Mouse (Mus musculus): ENCODE results near the gene F11r. TPM values are rescaled to one million over a fixed set of nuclear protein-coding genes. Genes with fewer than 3 reads are reported as not detected.

The F11r gene
- total and polyA plus RNA-seq, 2 experiments from 2014 or later, result 45.6 to 75.8 TPM

GRCm38 (mm10) chr1:171422504-171423095 is 14.7 kb upstream of the F11r start:
- no peaks in the 10 kb centered on the region for H3K9me3 ChIP-seq (replicated peaks; ENCODE audit: control insufficient read depth, low read length)
- H3K9ac ChIP-seq (replicated peaks; ENCODE audit: low read depth, low read length), result no peak overlapping the region
- 73% methylated on average over 8 of the region's 8 CpGs for WGBS
- H3K27me3 ChIP-seq (ENCODE audit: control insufficient read depth, insufficient read depth, low read length), result no peaks in the 10 kb centered on the region
- DNase-seq (ENCODE audit: low spot score) (no peak), ATAC-seq (ENCODE audit: insufficient read depth, low read depth) (no peak)
- no peak overlapping the region for H3K4me3 ChIP-seq (ENCODE audit: low read depth, low read length)
- H3K4me2 ChIP-seq (ENCODE audit: low read depth, low read length), result no peak overlapping the region
- no peak overlapping the region for H3K27ac ChIP-seq (ENCODE audit: low read depth)
- peaks cover 8% of the 10 kb centered on the region; the same call in 1 of the 2 replicates for H3K4me1 ChIP-seq (ENCODE audit: control insufficient read depth, insufficient read depth)
- TF ChIP-seq CTCF (IDR thresholded peaks at IDR 0.05; ENCODE audit: low read depth) (no peak), EP300 (IDR thresholded peaks at IDR 0.05; ENCODE audit: low read depth) (no peak)
- peaks cover 27% of the 10 kb centered on the region for H3K36me3 ChIP-seq (replicated peaks; ENCODE audit: control insufficient read depth, insufficient read depth, low read length)

DNA sequence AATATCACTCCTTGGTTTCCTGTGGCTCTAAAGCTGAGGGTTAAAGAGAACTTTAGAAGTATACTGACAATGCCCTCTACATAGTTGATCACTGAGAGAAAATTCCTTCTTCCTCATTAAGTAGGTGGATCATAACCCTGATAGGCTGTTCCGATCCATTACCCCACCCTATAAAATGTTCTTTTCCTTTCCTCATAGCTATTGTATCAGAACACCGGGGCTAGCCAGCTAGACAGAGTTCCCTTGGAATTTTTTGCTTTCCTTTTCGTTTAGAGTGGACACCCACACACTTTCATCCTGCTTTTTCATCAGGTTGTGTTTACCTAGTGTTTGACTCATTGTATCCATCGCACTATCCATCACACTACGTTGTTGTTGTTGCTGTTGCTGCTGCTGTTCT is 12.7 kb upstream of the F11r start:
- Histone ChIP-seq H3K4me2 (ENCODE audit: low read depth, low read length) (no peak overlapping the region), H3K9ac (replicated peaks; ENCODE audit: low read depth, low read length) (no peak overlapping the region), H3K27ac (ENCODE audit: low read depth) (peak overlapping the region; percentile 40; the same call in 1 of the 2 replicates), H3K4me3 (ENCODE audit: low read depth, low read length) (no peak overlapping the region), H3K4me1 (ENCODE audit: control insufficient read depth, insufficient read depth) (peaks cover 8% of the 10 kb centered on the region; the same call in 1 of the 2 replicates), H3K9me3 (replicated peaks; ENCODE audit: control insufficient read depth, low read length) (no peaks in the 10 kb centered on the region), H3K36me3 (replicated peaks; ENCODE audit: control insufficient read depth, insufficient read depth, low read length) (0 out of 2 replicates have a peak, but pooled peaks cover 7% of the 10 kb centered on the region), H3K27me3 (ENCODE audit: control insufficient read depth, insufficient read depth, low read length) (no peaks in the 10 kb centered on the region)
- TF ChIP-seq EP300 (IDR thresholded peaks at IDR 0.05; ENCODE audit: low read depth) (no peak), CTCF (IDR thresholded peaks at IDR 0.05; ENCODE audit: low read depth) (no peak)
- ATAC-seq (ENCODE audit: insufficient read depth, low read depth) (no peak), DNase-seq (ENCODE audit: low spot score) (no peak)
- WGBS, result 30% methylated on average over 5 of the region's 5 CpGs

DNA sequence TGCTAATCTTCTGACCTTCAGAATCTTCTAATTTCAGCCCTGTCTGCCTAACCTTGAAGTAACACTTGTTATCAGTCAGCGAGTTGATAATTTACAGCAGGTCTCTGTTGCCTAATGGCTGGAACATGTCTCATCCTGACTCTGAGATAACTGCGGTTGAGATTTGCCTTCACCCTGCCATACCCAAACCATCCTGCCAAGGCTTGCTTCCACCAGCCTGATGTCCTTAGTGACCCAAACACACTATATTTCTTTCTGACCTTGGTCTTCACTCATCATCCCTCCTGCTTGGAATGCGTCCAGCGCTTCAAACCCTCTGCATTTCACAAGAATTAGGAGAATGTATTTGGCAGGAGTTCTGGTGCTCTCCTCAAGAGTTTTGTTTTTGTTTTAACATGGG is 12.2 kb upstream of the F11r start:
- H3K9me3 ChIP-seq (replicated peaks; ENCODE audit: control insufficient read depth, low read length), result no peaks in the 10 kb centered on the region
- H3K4me2 ChIP-seq (ENCODE audit: low read depth, low read length), result no peak overlapping the region
- DNase-seq (ENCODE audit: low spot score), result peak; percentile 21
- no peak overlapping the region for H3K9ac ChIP-seq (replicated peaks; ENCODE audit: low read depth, low read length)
- 0 out of 2 replicates have a peak, but pooled peaks have one; percentile 0 for TF ChIP-seq CTCF (IDR thresholded peaks at IDR 0.05; ENCODE audit: low read depth)
- TF ChIP-seq EP300 (IDR thresholded peaks at IDR 0.05; ENCODE audit: low read depth), result no peak
- 0 out of 2 replicates have a peak, but pooled peaks cover 3% of the 10 kb centered on the region for H3K36me3 ChIP-seq (replicated peaks; ENCODE audit: control insufficient read depth, insufficient read depth, low read length)
- H3K4me3 ChIP-seq (ENCODE audit: low read depth, low read length), result no peak overlapping the region
- 23% methylated on average over 4 of the region's 4 CpGs for WGBS
- peak overlapping the region; percentile 40; the same call in 1 of the 2 replicates for H3K27ac ChIP-seq (ENCODE audit: low read depth)
- H3K4me1 ChIP-seq (ENCODE audit: control insufficient read depth, insufficient read depth), result peaks cover 8% of the 10 kb centered on the region; the same call in 1 of the 2 replicates
- peak; percentile 44 for ATAC-seq (ENCODE audit: insufficient read depth, low read depth)
- no peaks in the 10 kb centered on the region for H3K27me3 ChIP-seq (ENCODE audit: control insufficient read depth, insufficient read depth, low read length)

DNA sequence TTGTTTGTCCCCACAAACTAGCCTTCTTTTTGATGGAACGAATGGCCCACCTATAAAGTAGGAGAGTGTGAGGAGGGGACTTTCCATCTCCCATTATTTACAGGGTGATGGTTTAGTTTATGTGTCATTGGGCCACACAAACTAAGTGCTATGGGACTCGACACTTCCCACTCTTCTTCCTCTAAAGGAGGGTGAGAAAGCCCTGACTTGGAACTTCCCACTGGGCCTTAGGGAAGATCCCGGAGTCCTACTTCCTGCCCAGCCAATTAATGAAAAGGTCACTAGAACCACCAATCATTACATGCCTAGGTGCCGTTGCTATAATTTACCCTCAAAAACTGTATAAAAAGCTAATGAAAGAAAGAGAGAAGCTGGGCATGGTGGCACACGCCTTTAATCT is 5.2 kb upstream of the F11r start:
- no peak overlapping the region for H3K27ac ChIP-seq (ENCODE audit: low read depth)
- 76% methylated on average over 5 of the region's 5 CpGs for WGBS
- no peaks in the 10 kb centered on the region for H3K4me1 ChIP-seq (ENCODE audit: control insufficient read depth, insufficient read depth)
- H3K4me2 ChIP-seq (ENCODE audit: low read depth, low read length), result no peak overlapping the region
- ATAC-seq (ENCODE audit: insufficient read depth, low read depth) (no peak), DNase-seq (ENCODE audit: low spot score) (no peak)
- no peaks in the 10 kb centered on the region for H3K9me3 ChIP-seq (replicated peaks; ENCODE audit: control insufficient read depth, low read length)
- H3K36me3 ChIP-seq (replicated peaks; ENCODE audit: control insufficient read depth, insufficient read depth, low read length), result no peaks in the 10 kb centered on the region
- TF ChIP-seq EP300 (IDR thresholded peaks at IDR 0.05; ENCODE audit: low read depth), result no peak
- no peak for TF ChIP-seq CTCF (IDR thresholded peaks at IDR 0.05; ENCODE audit: low read depth)
- no peak overlapping the region for H3K4me3 ChIP-seq (ENCODE audit: low read depth, low read length)
- no peak overlapping the region for H3K9ac ChIP-seq (replicated peaks; ENCODE audit: low read depth, low read length)
- H3K27me3 ChIP-seq (ENCODE audit: control insufficient read depth, insufficient read depth, low read length), result no peaks in the 10 kb centered on the region

- Histone ChIP-seq H3K27me3 (ENCODE audit: control insufficient read depth, insufficient read depth, low read length) (no peaks in the 10 kb centered on the region), H3K27ac (ENCODE audit: low read depth) (no peak overlapping the region), H3K36me3 (replicated peaks; ENCODE audit: control insufficient read depth, insufficient read depth, low read length) (no peaks in the 10 kb centered on the region), H3K9me3 (replicated peaks; ENCODE audit: control insufficient read depth, low read length) (no peaks in the 10 kb centered on the region), H3K4me2 (ENCODE audit: low read depth, low read length) (no peak overlapping the region), H3K9ac (replicated peaks; ENCODE audit: low read depth, low read length) (no peak overlapping the region), H3K4me3 (ENCODE audit: low read depth, low read length) (no peak overlapping the region), H3K4me1 (ENCODE audit: control insufficient read depth, insufficient read depth) (peaks cover 16% of the 10 kb centered on the region)
- DNase-seq (ENCODE audit: low spot score) (no peak), ATAC-seq (ENCODE audit: insufficient read depth, low read depth) (no peak)
- 45% methylated on average over 7 of the region's 7 CpGs for WGBS
- TF ChIP-seq EP300 (IDR thresholded peaks at IDR 0.05; ENCODE audit: low read depth), result no peak
- TF ChIP-seq CTCF (IDR thresholded peaks at IDR 0.05; ENCODE audit: low read depth), result no peak
Observed at GRCm38 (mm10) chr1:171435288-171435814, 2.0 kb upstream of the F11r start.

Measured in heart, postnatal 0 days (tissue).